Mouse (Mus musculus) neural tube, embryonic 15.5 days (tissue): ENCODE measurements at regions not wholly inside any gene's neighbourhood (a gene's known extent, or its start where the extent isn't known, plus 50 kb on each side); places are given as distances from the start of the nearest gene placed in this dataset.

Experiments used
- ATAC-seq: fragments of 200-750 bp; cut with Nextera tagmentation; 2 replicates; pipeline ENCODE4 v1.8.0; 2017; ENCODE audit warnings: mild to moderate bottlenecking, moderate TSS enrichment, moderate library complexity; ENCODE audit not compliant: low FRiP score
- H3K27ac ChIP-seq: fragments of 300-500 bp; sonication (generic); replicated peaks from 2 replicates; pipeline ENCODE4 v1.5.1; 2015; ENCODE audit warnings: mild to moderate bottlenecking, inconsistent platforms
- H3K27me3 ChIP-seq: fragments of 300-500 bp; sonication (generic); replicated peaks from 2 replicates; pipeline ENCODE4 v1.6.1; 2015; ENCODE audit warnings: inconsistent platforms
- H3K36me3 ChIP-seq: fragments of 300-500 bp; sonication (generic); 2 replicates; pipeline ENCODE4 v1.6.1; 2015; ENCODE audit warnings: inconsistent platforms
- H3K4me1 ChIP-seq: fragments of 300-500 bp; sonication (generic); 2 replicates; pipeline ENCODE4 v1.6.1; 2015; ENCODE audit warnings: inconsistent platforms
- H3K4me2 ChIP-seq: fragments of 300-500 bp; sonication (generic); 2 replicates; pipeline ENCODE4 v1.6.1; 2015; ENCODE audit warnings: inconsistent platforms, mild to moderate bottlenecking, moderate library complexity
- H3K4me3 ChIP-seq: fragments of 300-500 bp; sonication (generic); replicated peaks from 2 replicates; pipeline ENCODE4 v1.5.1; 2015; ENCODE audit warnings: mild to moderate bottlenecking, inconsistent platforms
- H3K9ac ChIP-seq: fragments of 300-500 bp; sonication (generic); replicated peaks from 2 replicates; pipeline ENCODE4 v1.6.1; 2015; ENCODE audit warnings: mild to moderate bottlenecking, inconsistent platforms
- H3K9me3 ChIP-seq: fragments of 300-500 bp; sonication (generic); replicated peaks from 2 replicates; pipeline ENCODE4 v1.6.1; 2016; ENCODE audit warnings: inconsistent platforms
- WGBS: fragments of 180-500 bp; shearing (Covaris S2); methylation state at CpG from one replicate; pipeline ENCODE4 v1.1.7; 2015; ENCODE audit warnings: mixed read lengths; 5-methylcytosine and 5-hydroxymethylcytosine counted together

DNA sequence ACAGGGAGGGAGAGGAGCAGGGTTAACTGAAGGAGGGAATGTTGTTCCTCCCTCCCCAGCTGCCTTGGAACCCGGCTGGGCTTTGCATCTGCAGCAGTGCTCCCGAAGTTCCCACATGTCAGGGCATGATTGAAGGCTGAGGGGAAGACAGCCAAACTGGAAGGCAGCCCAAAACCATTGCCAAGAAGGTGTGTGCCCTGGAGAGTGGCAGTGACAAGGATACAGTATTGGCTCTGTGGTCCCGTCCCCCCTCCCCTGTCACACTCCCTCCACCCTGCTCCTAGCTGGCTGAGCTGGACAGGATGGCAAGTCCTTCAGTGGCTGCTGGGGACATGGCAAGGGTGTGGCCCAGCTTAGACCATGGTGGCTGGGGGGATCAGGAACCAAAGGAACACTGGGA, 79.1 kb downstream of the Cyp26b1 start:
- ATAC-seq, result no peak
- H3K27me3 ChIP-seq, result no peaks in the 10 kb centered on the region
- H3K4me2 ChIP-seq, result no peak overlapping the region
- no peaks in the 10 kb centered on the region for H3K36me3 ChIP-seq
- WGBS, result 39% methylated on average over 3 of the region's 3 CpGs
- no peaks in the 10 kb centered on the region for H3K9me3 ChIP-seq
- no peak overlapping the region for H3K4me3 ChIP-seq
- H3K27ac ChIP-seq, result no peak overlapping the region
- H3K4me1 ChIP-seq, result no peaks in the 10 kb centered on the region
- H3K9ac ChIP-seq, result no peak overlapping the region

DNA sequence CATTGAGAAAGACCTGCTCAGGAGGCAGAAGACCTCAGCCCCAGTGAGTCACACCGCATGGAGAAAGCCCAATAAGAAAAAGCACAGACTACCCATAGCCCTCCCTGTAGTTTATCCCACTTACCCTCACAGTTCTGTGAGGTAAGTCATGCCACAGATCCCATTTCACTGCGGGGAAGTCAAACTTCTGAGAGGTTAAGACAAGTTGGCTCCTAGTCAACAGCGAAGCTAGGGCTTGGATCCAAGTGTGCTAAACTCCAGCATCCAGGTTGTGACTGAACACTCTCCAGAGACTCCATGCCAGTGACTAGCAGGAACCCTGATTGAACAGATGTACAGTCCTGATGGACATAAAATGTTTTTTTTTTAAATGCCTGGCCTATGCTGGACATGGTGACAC, 85.1 kb downstream of the Cyp26b1 start:
- no peaks in the 10 kb centered on the region for H3K4me1 ChIP-seq
- WGBS, result 85% methylated on average over 3 of the region's 3 CpGs
- no peak overlapping the region for H3K4me2 ChIP-seq
- no peak overlapping the region for H3K4me3 ChIP-seq
- no peak for ATAC-seq
- H3K27me3 ChIP-seq, result no peaks in the 10 kb centered on the region
- no peaks in the 10 kb centered on the region for H3K36me3 ChIP-seq
- H3K9ac ChIP-seq, result no peak overlapping the region
- H3K27ac ChIP-seq, result no peak overlapping the region
- no peaks in the 10 kb centered on the region for H3K9me3 ChIP-seq

DNA sequence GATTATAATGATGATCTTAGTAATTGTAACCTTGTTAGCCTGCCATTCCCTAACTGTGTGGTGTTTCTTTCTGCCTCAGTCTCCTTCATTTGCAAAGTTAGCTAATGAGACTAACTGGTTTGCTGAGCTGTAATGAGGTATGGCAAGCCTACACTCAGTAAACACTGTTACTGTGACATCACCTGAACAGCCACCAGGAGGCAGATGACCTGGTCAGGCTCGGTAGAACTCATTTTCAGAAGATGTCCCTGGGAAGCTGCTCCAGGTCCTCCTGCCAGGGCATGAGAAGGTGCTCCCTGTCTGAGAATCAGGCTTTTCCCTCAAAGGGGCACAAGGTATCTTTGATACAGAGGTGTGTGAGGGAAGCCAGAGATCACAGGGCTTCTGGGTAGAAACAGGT, 87.0 kb downstream of the Cyp26b1 start:
- Histone ChIP-seq H3K9me3 (no peaks in the 10 kb centered on the region), H3K4me3 (no peak overlapping the region), H3K36me3 (no peaks in the 10 kb centered on the region), H3K27ac (no peak overlapping the region), H3K4me2 (no peak overlapping the region), H3K27me3 (no peaks in the 10 kb centered on the region), H3K4me1 (no peaks in the 10 kb centered on the region), H3K9ac (no peak overlapping the region)
- ATAC-seq, result no peak
- 47% methylated on average over 1 of the region's 1 CpGs for WGBS

DNA sequence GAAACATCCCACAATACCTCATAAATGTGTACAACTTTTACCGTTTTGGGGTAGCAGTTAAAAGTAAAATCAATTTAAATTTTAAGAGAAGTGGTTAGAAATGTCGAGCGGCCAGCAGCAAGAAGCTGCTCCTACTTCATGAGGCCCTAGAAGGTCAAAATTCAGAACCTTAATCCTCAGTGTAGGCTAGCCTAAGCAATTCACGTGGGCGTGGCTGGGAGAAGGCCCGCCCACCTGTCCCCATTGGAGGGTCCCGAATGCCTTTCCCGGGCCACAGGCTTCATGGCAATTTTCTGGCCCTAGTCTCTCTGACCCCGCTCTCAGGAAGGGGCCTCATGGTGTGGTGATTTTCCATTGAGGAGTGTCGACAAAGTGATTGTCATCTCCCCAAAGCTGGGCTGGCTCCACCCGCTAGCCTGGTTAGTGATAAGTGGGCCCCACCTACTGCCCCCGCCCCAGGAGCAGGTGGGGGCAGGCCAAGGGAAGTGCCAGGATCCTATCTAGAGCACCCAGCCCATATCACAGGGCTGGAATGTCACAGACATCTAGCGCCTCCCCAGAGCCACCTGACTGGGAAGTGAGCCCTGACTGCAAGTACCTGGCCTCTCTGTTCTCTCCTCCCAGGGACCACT, 93.3 kb downstream of the Cyp26b1 start:
- WGBS, result 42% methylated on average over 13 of the region's 13 CpGs
- Histone ChIP-seq H3K27ac (no peak overlapping the region), H3K36me3 (no peaks in the 10 kb centered on the region), H3K4me3 (no peak overlapping the region), H3K27me3 (no peaks in the 10 kb centered on the region), H3K9ac (no peak overlapping the region), H3K4me2 (no peak overlapping the region), H3K4me1 (no peaks in the 10 kb centered on the region), H3K9me3 (no peaks in the 10 kb centered on the region)
- ATAC-seq, result no peak

DNA sequence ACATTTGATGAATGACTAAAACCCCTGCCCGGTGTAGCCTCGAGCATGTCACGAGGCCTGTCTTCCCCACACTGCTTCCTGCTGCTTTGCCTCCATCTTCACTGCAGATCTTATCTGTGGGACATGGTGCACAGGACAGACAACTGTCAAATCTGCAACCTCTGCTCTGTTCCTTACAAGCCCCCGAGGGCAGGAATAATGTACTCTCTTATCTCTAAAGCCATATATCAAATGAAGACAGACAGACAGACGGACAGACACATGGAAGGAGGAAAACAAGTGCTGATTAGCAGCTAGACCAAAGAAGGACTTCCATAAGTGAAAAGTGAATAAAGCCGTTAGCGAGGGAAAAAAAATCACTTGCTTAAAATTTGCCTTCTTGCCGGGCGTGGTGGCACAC, 95.6 kb downstream of the Cyp26b1 start:
- Histone ChIP-seq H3K27ac (no peak overlapping the region), H3K36me3 (no peaks in the 10 kb centered on the region), H3K27me3 (no peaks in the 10 kb centered on the region), H3K9me3 (no peaks in the 10 kb centered on the region), H3K9ac (no peak overlapping the region), H3K4me2 (no peak overlapping the region), H3K4me3 (no peak overlapping the region), H3K4me1 (0 out of 2 replicates have a peak, but pooled peaks cover 3% of the 10 kb centered on the region)
- no peak for ATAC-seq
- 82% methylated on average over 9 of the region's 9 CpGs for WGBS

DNA sequence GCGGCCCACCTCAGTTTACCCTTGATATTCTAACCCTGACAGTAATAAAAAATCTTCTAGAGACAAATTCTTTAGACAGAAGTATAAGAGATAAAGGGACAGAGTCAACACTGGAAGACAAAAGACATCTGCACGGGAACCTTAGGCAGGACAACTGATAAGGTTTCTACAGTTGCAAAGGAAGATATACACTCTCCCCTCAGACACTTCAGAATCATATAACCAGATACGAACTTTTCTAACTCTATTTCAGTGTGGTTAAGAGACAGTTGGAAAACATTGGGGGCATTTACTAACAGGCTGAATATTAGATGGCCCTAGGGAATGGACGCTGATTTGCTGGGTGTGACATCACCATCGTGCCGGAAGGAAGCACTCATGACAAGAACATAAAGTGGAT, 100.0 kb downstream of the Cyp26b1 start:
- H3K4me2 ChIP-seq, result no peak overlapping the region
- no peak overlapping the region for H3K27ac ChIP-seq
- no peaks in the 10 kb centered on the region for H3K27me3 ChIP-seq
- no peak overlapping the region for H3K4me3 ChIP-seq
- H3K9ac ChIP-seq, result no peak overlapping the region
- ATAC-seq, result no peak
- H3K9me3 ChIP-seq, result no peaks in the 10 kb centered on the region
- no peaks in the 10 kb centered on the region for H3K36me3 ChIP-seq
- 76% methylated on average over 6 of the region's 6 CpGs for WGBS
- H3K4me1 ChIP-seq, result 0 out of 2 replicates have a peak, but pooled peaks cover 3% of the 10 kb centered on the region

DNA sequence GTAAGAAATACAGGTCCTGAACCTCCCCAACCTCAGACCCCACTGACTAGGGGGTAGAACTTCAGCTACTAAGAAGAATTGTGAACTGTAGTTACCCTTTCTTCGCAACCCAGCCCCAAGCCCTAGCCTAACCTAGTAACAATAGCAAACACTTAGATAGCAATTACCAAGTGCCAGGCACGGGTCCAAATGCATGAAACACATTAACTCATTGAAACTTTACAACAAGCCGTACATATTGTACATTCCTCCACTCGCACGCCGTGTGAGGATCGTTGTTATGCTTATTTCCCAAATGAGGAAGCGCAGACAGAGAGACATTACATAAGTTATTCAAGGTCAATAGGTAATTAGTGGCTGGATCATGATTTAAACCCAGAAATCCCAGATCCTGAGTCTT, 100.5 kb downstream of the Cyp26b1 start:
- ATAC-seq, result no peak
- Histone ChIP-seq H3K9ac (no peak overlapping the region), H3K4me3 (no peak overlapping the region), H3K27ac (no peak overlapping the region), H3K27me3 (no peaks in the 10 kb centered on the region), H3K4me2 (no peak overlapping the region), H3K4me1 (0 out of 2 replicates have a peak, but pooled peaks cover 3% of the 10 kb centered on the region), H3K36me3 (no peaks in the 10 kb centered on the region), H3K9me3 (no peaks in the 10 kb centered on the region)
- 62% methylated on average over 8 of the region's 8 CpGs for WGBS

DNA sequence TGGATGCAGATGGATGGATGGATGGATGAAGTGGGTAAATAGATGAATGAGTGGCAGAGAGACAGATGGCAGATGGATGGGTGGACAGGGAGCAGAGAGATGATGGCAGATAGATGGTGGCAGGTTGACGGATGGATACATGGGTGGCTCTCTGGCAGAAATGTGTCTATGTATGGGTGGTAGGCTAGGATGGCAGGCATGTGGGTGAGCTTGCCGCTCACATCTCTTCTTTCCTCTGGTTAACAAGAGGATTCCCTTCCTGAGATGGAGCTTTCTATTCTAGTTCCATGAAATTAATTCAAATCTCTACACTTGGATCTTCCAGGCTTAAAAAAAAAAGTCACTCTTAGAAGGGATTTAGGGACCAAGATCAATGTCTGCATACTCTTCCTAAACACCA, 101.1 kb downstream of the Cyp26b1 start:
- ATAC-seq, result no peak
- no peaks in the 10 kb centered on the region for H3K36me3 ChIP-seq
- no peak overlapping the region for H3K9ac ChIP-seq
- no peaks in the 10 kb centered on the region for H3K9me3 ChIP-seq
- 0 out of 2 replicates have a peak, but pooled peaks cover 3% of the 10 kb centered on the region for H3K4me1 ChIP-seq
- H3K27ac ChIP-seq, result no peak overlapping the region
- H3K27me3 ChIP-seq, result no peaks in the 10 kb centered on the region
- H3K4me2 ChIP-seq, result no peak overlapping the region
- H3K4me3 ChIP-seq, result no peak overlapping the region
- 93% methylated on average over 2 of the region's 2 CpGs for whole genome bisulfite sequencing

DNA sequence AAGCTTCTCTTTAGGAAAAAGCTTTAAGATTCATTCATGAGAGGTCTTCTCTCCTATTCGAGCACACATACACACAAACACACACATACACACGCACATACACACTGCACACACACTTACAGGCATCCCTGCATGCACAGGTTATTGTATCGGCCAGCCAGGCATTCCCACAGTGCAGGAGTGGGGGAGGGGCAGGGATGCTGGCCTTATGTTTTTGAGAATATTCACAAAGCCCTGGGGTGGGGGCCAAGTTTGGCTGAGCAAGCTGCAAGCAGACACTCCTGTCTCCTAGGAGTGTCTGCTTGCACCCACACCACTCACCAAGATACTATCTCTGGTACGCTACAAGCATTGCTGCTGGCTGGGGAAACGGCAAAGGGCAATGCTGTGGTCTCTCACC, 102.6 kb downstream of the Cyp26b1 start:
- Histone ChIP-seq H3K27ac (no peak overlapping the region), H3K4me3 (no peak overlapping the region), H3K9me3 (no peaks in the 10 kb centered on the region), H3K27me3 (no peaks in the 10 kb centered on the region), H3K4me1 (0 out of 2 replicates have a peak, but pooled peaks cover 3% of the 10 kb centered on the region), H3K36me3 (no peaks in the 10 kb centered on the region), H3K9ac (no peak overlapping the region), H3K4me2 (no peak overlapping the region)
- ATAC-seq, result no peak
- WGBS, result 79% methylated on average over 5 of the region's 5 CpGs

DNA sequence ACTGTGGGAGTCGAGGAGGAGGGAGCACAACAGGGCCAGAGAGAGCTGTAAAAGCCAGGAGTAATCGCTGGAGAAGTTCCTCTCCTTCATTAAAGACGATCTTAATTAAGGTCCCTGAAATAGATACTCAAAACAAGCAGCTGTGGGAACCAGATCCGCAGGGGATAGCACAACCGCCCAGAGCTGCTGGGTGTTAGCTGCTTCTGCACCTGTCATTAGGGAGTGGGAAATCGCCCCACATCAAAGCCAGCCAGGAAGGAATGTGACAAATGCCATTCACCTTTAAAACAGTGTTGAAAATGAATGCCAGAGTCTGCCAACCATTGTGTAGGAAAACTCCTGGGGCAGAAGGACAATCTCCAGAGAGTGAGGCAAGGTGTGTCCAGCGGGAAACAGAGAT, 112.5 kb downstream of the Cyp26b1 start:
- Histone ChIP-seq H3K9ac (no peak overlapping the region), H3K27ac (no peak overlapping the region), H3K4me2 (no peak overlapping the region), H3K4me1 (peaks cover 13% of the 10 kb centered on the region), H3K27me3 (no peaks in the 10 kb centered on the region; the same call in 1 of the 2 replicates), H3K36me3 (no peaks in the 10 kb centered on the region), H3K9me3 (no peaks in the 10 kb centered on the region), H3K4me3 (no peak overlapping the region)
- no peak for ATAC-seq
- 35% methylated on average over 7 of the region's 7 CpGs for WGBS

DNA sequence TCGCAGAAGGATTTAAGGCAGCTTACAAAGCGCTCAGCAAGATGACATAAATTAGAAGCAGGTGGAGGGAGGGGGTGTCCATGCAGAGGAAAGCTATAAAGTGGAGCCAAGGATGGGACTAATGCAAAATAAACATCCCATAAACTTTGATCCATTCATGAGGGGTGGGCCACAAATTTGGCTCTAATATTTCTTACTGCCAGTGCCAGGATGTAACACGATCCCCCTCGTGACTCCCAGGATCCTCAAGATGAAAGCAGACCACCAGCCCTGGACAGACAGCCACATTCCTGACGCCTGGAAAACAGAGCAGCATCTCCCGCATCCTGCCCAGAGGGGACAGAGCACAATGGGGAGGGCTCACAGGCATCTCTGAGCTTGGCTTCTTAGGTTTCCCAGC, 116.6 kb downstream of the Cyp26b1 start:
- no peak overlapping the region for H3K4me3 ChIP-seq
- H3K9ac ChIP-seq, result no peak overlapping the region
- H3K4me2 ChIP-seq, result no peak overlapping the region
- peaks cover 13% of the 10 kb centered on the region for H3K4me1 ChIP-seq
- no peaks in the 10 kb centered on the region for H3K9me3 ChIP-seq
- no peak for ATAC-seq
- H3K36me3 ChIP-seq, result no peaks in the 10 kb centered on the region
- H3K27me3 ChIP-seq, result no peaks in the 10 kb centered on the region; the same call in 1 of the 2 replicates
- no peak overlapping the region for H3K27ac ChIP-seq
- 28% methylated on average over 6 of the region's 6 CpGs for WGBS

DNA sequence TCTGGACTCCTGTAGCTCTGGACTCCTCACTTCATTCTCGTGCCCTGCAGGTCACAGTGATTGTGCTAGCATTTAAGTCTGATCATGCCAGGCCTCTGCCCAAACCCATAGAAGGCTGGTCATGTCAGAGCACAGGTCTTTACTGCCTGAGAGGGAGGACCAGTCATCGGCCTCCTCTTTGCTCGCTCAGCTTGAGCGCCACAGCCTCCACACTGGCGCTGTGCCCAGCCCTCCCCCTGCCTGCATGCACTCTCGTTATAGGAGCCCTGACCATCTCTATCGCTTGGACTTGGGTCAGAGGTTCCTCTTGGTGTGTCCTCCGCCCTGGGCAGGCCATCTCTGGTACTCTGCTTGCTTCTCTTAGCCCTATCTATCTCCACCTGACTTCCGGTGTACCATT, 117.2 kb downstream of the Cyp26b1 start:
- Histone ChIP-seq H3K9ac (no peak overlapping the region), H3K4me2 (no peak overlapping the region), H3K4me1 (peaks cover 13% of the 10 kb centered on the region), H3K4me3 (no peak overlapping the region), H3K9me3 (no peaks in the 10 kb centered on the region), H3K27ac (no peak overlapping the region), H3K27me3 (no peaks in the 10 kb centered on the region; the same call in 1 of the 2 replicates), H3K36me3 (no peaks in the 10 kb centered on the region)
- 42% methylated on average over 9 of the region's 9 CpGs for WGBS
- no peak; the same call in 1 of the 2 replicates for ATAC-seq
